Mouse (Mus musculus) thymus, adult 2 months (tissue): ENCODE measurements around the gene Pwwp2b.

Experiments
- CTCF ChIP-seq: fragments of 200-500 bp; IDR thresholded peaks from 2 replicates; pipeline ENCODE4 v1.5.1; 2012; ENCODE audit warnings: mild to moderate bottlenecking, control low read depth, low read length, moderate library complexity, borderline replicate concordance; ENCODE audit not compliant: control insufficient read depth, poor library complexity, insufficient read depth; ENCODE audit errors: extremely low read depth
- POLR2A ChIP-seq: fragments of 200-500 bp; IDR thresholded peaks from 2 replicates; pipeline ENCODE4 v1.6.1; 2012; ENCODE audit warnings: mild to moderate bottlenecking, low read length, control low read depth, moderate library complexity; ENCODE audit not compliant: control insufficient read depth, poor library complexity, insufficient read depth; ENCODE audit errors: extremely low read depth

GRCm38 (mm10) chr7:139276150-139276549, 27.9 kb downstream of the Pwwp2b start:
- TF ChIP-seq CTCF: no peak
- no peak for TF ChIP-seq POLR2A
